Mouse (Mus musculus): Measurements from ENCODE around the gene Smarcc1. TPM values are rescaled to one million over a fixed set of nuclear protein-coding genes. Genes with fewer than 3 reads are reported as not detected.

Gene Smarcc1
- polyA plus RNA-seq, 1 experiment from 2014 or later, result 160 TPM

- WGBS, result 76% methylated on average over 10 of the region's 10 CpGs
- ATAC-seq (ENCODE audit: insufficient read depth), result no peak
- H3K27ac ChIP-seq (ENCODE audit: low read depth), result no peak overlapping the region
- H3K36me3 ChIP-seq (ENCODE audit: insufficient read depth), result peaks cover 80% of the 10 kb centered on the region
- no peak for DNase-seq
- no peak overlapping the region for H3K9ac ChIP-seq
- no peaks in the 10 kb centered on the region for H3K9me3 ChIP-seq (ENCODE audit: low read depth, low read length)
- no peak for TF ChIP-seq CTCF (IDR thresholded peaks at IDR 0.05; ENCODE audit: low read depth)
- no peaks in the 10 kb centered on the region for H3K27me3 ChIP-seq (ENCODE audit: insufficient read depth, low read length)
- H3K4me1 ChIP-seq (ENCODE audit: insufficient read depth), result no peaks in the 10 kb centered on the region
- H3K4me2 ChIP-seq, result no peak overlapping the region
- no peak overlapping the region for H3K4me3 ChIP-seq (ENCODE audit: low read depth, low read length)
Observed at GRCm38 (mm10) chr9:110229566-110230248, 112.2 kb downstream of the Smarcc1 start.

DNA sequence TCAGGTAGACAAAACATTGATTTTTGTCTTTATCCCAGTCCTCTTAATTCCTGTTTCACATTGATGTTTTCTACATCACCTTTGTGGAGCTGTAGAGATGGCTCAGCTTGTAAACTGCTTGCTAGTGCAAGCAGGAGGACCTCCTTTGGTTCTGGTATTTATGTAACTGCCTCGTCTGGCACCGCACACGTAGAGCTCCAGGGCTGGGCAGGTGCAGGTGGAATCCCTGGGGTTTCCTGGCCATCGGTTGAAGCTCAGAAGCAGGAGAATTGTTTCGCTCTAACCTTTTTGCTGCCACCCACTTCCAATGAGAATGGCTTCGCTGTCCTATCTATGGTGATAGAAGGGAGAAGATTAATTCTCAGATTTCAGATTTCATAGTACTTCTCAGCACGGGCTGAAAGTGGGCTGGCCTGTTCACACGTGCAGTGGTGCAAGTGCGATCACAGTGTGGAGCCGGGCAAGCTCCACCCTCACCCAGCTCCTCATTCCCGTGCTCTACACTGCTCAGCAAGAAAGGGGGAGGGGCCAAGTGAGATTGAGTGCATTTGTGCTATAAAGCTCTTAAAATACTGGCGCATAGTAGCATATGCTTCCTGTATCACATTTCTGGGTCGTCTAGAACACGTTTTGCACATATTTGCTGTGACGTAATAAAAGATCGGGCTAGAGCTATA lies 113.0 kb downstream of the Smarcc1 start:
- peaks cover 84% of the 10 kb centered on the region for H3K36me3 ChIP-seq (ENCODE audit: insufficient read depth)

DNA sequence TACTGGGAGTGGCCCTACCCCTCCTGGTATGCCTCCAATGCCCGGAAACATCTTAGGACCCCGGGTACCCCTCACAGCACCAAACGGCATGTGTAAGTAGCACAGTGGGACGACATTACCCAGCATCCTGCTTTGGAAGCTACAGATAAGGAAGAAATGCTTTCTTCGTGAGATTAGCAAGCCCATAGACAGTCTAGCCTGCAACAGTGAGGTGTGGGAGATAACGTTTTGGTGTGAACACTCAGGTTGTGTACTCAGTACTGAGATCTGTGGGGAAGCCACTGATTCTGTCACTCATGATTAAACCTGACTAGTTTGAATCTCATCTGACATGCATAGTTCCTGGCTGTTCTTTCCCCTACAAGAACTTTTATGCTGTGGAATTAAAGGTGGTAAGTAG lies 117.5 kb downstream of the Smarcc1 start:
- WGBS, result 94% methylated on average over 6 of the region's 6 CpGs
- Histone ChIP-seq H3K4me1 (ENCODE audit: insufficient read depth) (no peaks in the 10 kb centered on the region), H3K4me3 (ENCODE audit: low read depth, low read length) (no peak overlapping the region), H3K27ac (ENCODE audit: low read depth) (no peak overlapping the region), H3K9me3 (ENCODE audit: low read depth, low read length) (no peaks in the 10 kb centered on the region), H3K9ac (no peak overlapping the region), H3K27me3 (ENCODE audit: insufficient read depth, low read length) (no peaks in the 10 kb centered on the region), H3K36me3 (ENCODE audit: insufficient read depth) (peaks cover 90% of the 10 kb centered on the region), H3K4me2 (no peak overlapping the region)
- no peak for TF ChIP-seq CTCF (IDR thresholded peaks at IDR 0.05; ENCODE audit: low read depth)
- DNase-seq (no peak), ATAC-seq (ENCODE audit: insufficient read depth) (no peak)

More for the DNA sequence above, 113.0 kb downstream of the Smarcc1 start:
- H3K4me3 ChIP-seq (ENCODE audit: low read depth, low read length), result no peak overlapping the region
- no peaks in the 10 kb centered on the region for H3K9me3 ChIP-seq (ENCODE audit: low read depth, low read length)
- no peak overlapping the region for H3K27ac ChIP-seq (ENCODE audit: low read depth)
- no peak overlapping the region for H3K9ac ChIP-seq
- no peaks in the 10 kb centered on the region for H3K27me3 ChIP-seq (ENCODE audit: insufficient read depth, low read length)
- DNase-seq (no peak), ATAC-seq (ENCODE audit: insufficient read depth) (0 out of 2 replicates have a peak, but pooled peaks have one; percentile 40)
- no peak overlapping the region for H3K4me2 ChIP-seq
- TF ChIP-seq CTCF (IDR thresholded peaks at IDR 0.05; ENCODE audit: low read depth), result no peak
- H3K4me1 ChIP-seq (ENCODE audit: insufficient read depth), result no peaks in the 10 kb centered on the region
- 83% methylated on average over 16 of the region's 16 CpGs for WGBS

- Histone ChIP-seq H3K36me3 (ENCODE audit: insufficient read depth) (peaks cover 17% of the 10 kb centered on the region), H3K9me3 (ENCODE audit: low read depth, low read length) (no peaks in the 10 kb centered on the region), H3K4me2 (peak within 1 kb of the TSS; percentile 100), H3K4me1 (ENCODE audit: insufficient read depth) (peaks cover 4% of the 10 kb centered on the region; the same call in 1 of the 2 replicates), H3K27ac (ENCODE audit: low read depth) (no peak within 1 kb of the TSS), H3K4me3 (ENCODE audit: low read depth, low read length) (peak within 1 kb of the TSS; percentile 63), H3K9ac (no peak within 1 kb of the TSS), H3K27me3 (ENCODE audit: insufficient read depth, low read length) (peaks cover 15% of the 10 kb centered on the region)
- DNase-seq (no peak), ATAC-seq (ENCODE audit: insufficient read depth) (no peak)
- no peak for TF ChIP-seq CTCF (IDR thresholded peaks at IDR 0.05; ENCODE audit: low read depth)
- WGBS, result 84% methylated on average over 7 of the region's 7 CpGs
Observed at GRCm38 (mm10) chr9:110243221-110243833, 125.8 kb downstream of the Smarcc1 start, which contains the start of gene Cspg5. Gene Cspg5, plus strand, starts transcription at chr9:110243783.

GRCm38 (mm10) chr9:110244567-110244888 lies 127.0 kb downstream of the Smarcc1 start:
- peak overlapping the region; percentile 63 for H3K4me3 ChIP-seq (ENCODE audit: low read depth, low read length)
- H3K9me3 ChIP-seq (ENCODE audit: low read depth, low read length), result no peaks in the 10 kb centered on the region
- no peak for DNase-seq
- peaks cover 4% of the 10 kb centered on the region; the same call in 1 of the 2 replicates for H3K4me1 ChIP-seq (ENCODE audit: insufficient read depth)
- H3K27ac ChIP-seq (ENCODE audit: low read depth), result no peak overlapping the region
- H3K4me2 ChIP-seq, result peak overlapping the region; percentile 100
- no peak overlapping the region for H3K9ac ChIP-seq
- ATAC-seq (ENCODE audit: insufficient read depth), result no peak
- peaks cover 6% of the 10 kb centered on the region for H3K36me3 ChIP-seq (ENCODE audit: insufficient read depth)
- peaks cover 15% of the 10 kb centered on the region for H3K27me3 ChIP-seq (ENCODE audit: insufficient read depth, low read length)
- TF ChIP-seq CTCF (IDR thresholded peaks at IDR 0.05; ENCODE audit: low read depth), result no peak
- WGBS, result 15% methylated on average over 7 of the region's 7 CpGs

GRCm38 (mm10) chr9:110244889-110245589 lies 127.5 kb downstream of the Smarcc1 start:
- Histone ChIP-seq H3K9ac (peak overlapping the region; percentile 48), H3K4me1 (ENCODE audit: insufficient read depth) (peaks cover 7% of the 10 kb centered on the region), H3K27me3 (ENCODE audit: insufficient read depth, low read length) (peaks cover 15% of the 10 kb centered on the region), H3K27ac (ENCODE audit: low read depth) (no peak overlapping the region), H3K9me3 (ENCODE audit: low read depth, low read length) (no peaks in the 10 kb centered on the region), H3K36me3 (ENCODE audit: insufficient read depth) (peaks cover 4% of the 10 kb centered on the region), H3K4me3 (ENCODE audit: low read depth, low read length) (peak overlapping the region; percentile 63), H3K4me2 (peak overlapping the region; percentile 100)
- WGBS, result under 1% methylated on average over 93 of the region's 93 CpGs
- TF ChIP-seq CTCF (IDR thresholded peaks at IDR 0.05; ENCODE audit: low read depth), result no peak
- ATAC-seq (ENCODE audit: insufficient read depth), result peak; percentile 29
- DNase-seq, result peak; percentile 49
